Mouse (Mus musculus) MEL (cell line): ENCODE measurements around the gene Skida1. TPM values are rescaled to one million over a fixed set of nuclear protein-coding genes. Genes with fewer than 3 reads are reported as not detected.
A peak's percentile ranks its signal among the peaks of the same experiment; 100 is the strongest.

Experiments used
- DNase-seq: peaks from one replicate; pipeline ENCODE4 v3.0.0; 2011; ENCODE audit warnings: low read depth, low spot score
- H3K27ac ChIP-seq: 2 replicates; pipeline ENCODE4 v1.5.1; 2012; ENCODE audit warnings: low read depth, mild to moderate bottlenecking, control low read depth, low read length, moderate library complexity; ENCODE audit not compliant: control insufficient read depth
- H3K27me3 ChIP-seq, 2 experiments: fragments of 150-350 bp in 1 of 2; sonication (generic) in 1 of 2; 2 replicates each; pipeline ENCODE4 v1.6.1; 2012; ENCODE audit warnings: low read length in 2 of 2, mild to moderate bottlenecking in 2 of 2, improper control_type of control experiment in 1 of 2, moderate library complexity in 1 of 2; ENCODE audit not compliant: insufficient read depth in 2 of 2, control insufficient read depth in 1 of 2
- H3K36me3 ChIP-seq, 2 experiments: 2 replicates each; pipeline ENCODE4 v1.6.1; 2012 to 2014; ENCODE audit warnings: low read length in 2 of 2, improper control_type of control experiment in 1 of 2, inconsistent platforms in 1 of 2, mild to moderate bottlenecking in 1 of 2; ENCODE audit not compliant: insufficient read depth in 2 of 2, control insufficient read depth in 1 of 2
- H3K4me1 ChIP-seq, 2 experiments: fragments of 150-350 bp in 1 of 2; sonication (generic) in 1 of 2; 2 replicates each; pipeline ENCODE4 v1.6.1; 2012; ENCODE audit warnings: low read length in 2 of 2, improper control_type of control experiment in 1 of 2, mild to moderate bottlenecking in 1 of 2; ENCODE audit not compliant: insufficient read depth in 2 of 2, control insufficient read depth in 1 of 2
- H3K4me3 ChIP-seq, 2 experiments: fragments of 150-350 bp in 1 of 2; sonication (generic) in 1 of 2; 2 replicates each; pipeline ENCODE4 v1.5.1; 2012; ENCODE audit warnings: low read depth in 2 of 2, low read length in 2 of 2, mild to moderate bottlenecking in 2 of 2, moderate library complexity in 2 of 2, control low read depth in 1 of 2, improper control_type of control experiment in 1 of 2; ENCODE audit not compliant: control insufficient read depth in 1 of 2, insufficient read depth in 1 of 2
- H3K79me2 ChIP-seq: 2 replicates; pipeline ENCODE4 v1.6.1; 2012; ENCODE audit warnings: mild to moderate bottlenecking, low read length, moderate library complexity; ENCODE audit not compliant: control insufficient read depth, poor library complexity, insufficient read depth
- H3K9ac ChIP-seq: 2 replicates; pipeline ENCODE4 v1.6.1; 2012; ENCODE audit warnings: low read depth, mild to moderate bottlenecking, control low read depth, low read length, moderate library complexity; ENCODE audit not compliant: control insufficient read depth, poor library complexity, severe bottlenecking
- H3K9me3 ChIP-seq: fragments of 150-350 bp; sonication (generic); replicated peaks from 2 replicates; pipeline ENCODE4 v1.6.1; 2012; ENCODE audit warnings: mild to moderate bottlenecking, low read length, improper control_type of control experiment, moderate library complexity; ENCODE audit not compliant: insufficient read depth
- BHLHE40 ChIP-seq: IDR thresholded peaks from 2 replicates; pipeline ENCODE4 v1.6.1; 2012; ENCODE audit warnings: low read depth, mild to moderate bottlenecking, inconsistent platforms, low read length, improper control_type of control experiment, borderline replicate concordance
- CHD1 ChIP-seq: IDR thresholded peaks from 2 replicates; pipeline ENCODE4 v1.6.1; 2012; ENCODE audit warnings: low read depth, mild to moderate bottlenecking, inconsistent platforms, low read length, improper control_type of control experiment
- ETS1 ChIP-seq: IDR thresholded peaks from 2 replicates; pipeline ENCODE4 v1.6.1; 2012; ENCODE audit warnings: low read depth, mild to moderate bottlenecking, inconsistent platforms, low read length, improper control_type of control experiment, moderate library complexity
- GABPA ChIP-seq: IDR thresholded peaks from 2 replicates; pipeline ENCODE4 v1.6.1; 2012; ENCODE audit warnings: low read depth, mild to moderate bottlenecking, inconsistent platforms, low read length, improper control_type of control experiment, moderate library complexity
- MAX ChIP-seq: IDR thresholded peaks from 2 replicates; pipeline ENCODE4 v1.6.1; 2011; ENCODE audit warnings: low read length, improper control_type of control experiment
- MXI1 ChIP-seq: IDR thresholded peaks from 2 replicates; pipeline ENCODE4 v1.6.1; 2011; ENCODE audit warnings: mild to moderate bottlenecking, low read depth, low read length, improper control_type of control experiment
- MYC ChIP-seq: IDR thresholded peaks from 2 replicates; pipeline ENCODE4 v1.6.1; 2011; ENCODE audit warnings: low read depth, mild to moderate bottlenecking, low read length, improper control_type of control experiment, moderate library complexity
- POLR2A ChIP-seq, 2 experiments: IDR thresholded peaks; 2 replicates each; pipeline ENCODE4 v1.6.1; 2011 to 2012; ENCODE audit warnings: low read length in 2 of 2, mild to moderate bottlenecking in 2 of 2, control low read depth in 1 of 2, improper control_type of control experiment in 1 of 2, low read depth in 1 of 2, moderate library complexity in 1 of 2; ENCODE audit not compliant: control insufficient read depth in 1 of 2, insufficient read depth in 1 of 2, poor library complexity in 1 of 2
- POLR2AphosphoS2 ChIP-seq: IDR thresholded peaks from 2 replicates; pipeline ENCODE4 v1.6.1; 2011; ENCODE audit warnings: low read length, improper control_type of control experiment
- RAD21 ChIP-seq: IDR thresholded peaks from 2 replicates; pipeline ENCODE4 v1.6.1; 2011; ENCODE audit warnings: mild to moderate bottlenecking, low read depth, low read length, improper control_type of control experiment
- SIN3A ChIP-seq: IDR thresholded peaks from 2 replicates; pipeline ENCODE4 v1.6.1; 2012; ENCODE audit warnings: low read length, improper control_type of control experiment, inconsistent platforms
- UBTF ChIP-seq: IDR thresholded peaks from 2 replicates; pipeline ENCODE4 v1.6.1; 2012; ENCODE audit warnings: low read depth, mild to moderate bottlenecking, inconsistent platforms, low read length, improper control_type of control experiment, moderate library complexity, borderline replicate concordance; ENCODE audit not compliant: insufficient read depth
- USF1 ChIP-seq: IDR thresholded peaks from 2 replicates; pipeline ENCODE4 v1.6.1; 2014; ENCODE audit warnings: low read depth, mild to moderate bottlenecking, inconsistent platforms, low read length, improper control_type of control experiment, moderate library complexity
- ZMIZ1 ChIP-seq: IDR thresholded peaks from 2 replicates; pipeline ENCODE4 v1.6.1; 2012; ENCODE audit warnings: low read depth, mild to moderate bottlenecking, inconsistent platforms, low read length, improper control_type of control experiment, moderate library complexity
- polyA plus RNA-seq, 2 experiments: library from polyadenylated mRNA; stranded (reverse) in 1 of 2; unstranded in 1 of 2; fragments of >175 nt in 1 of 2; fragments of >200 nt in 1 of 2; gene quantifications; 2 replicates each; pipeline versions ENCODE4 v1.2.1 to v1.2.4; 2012; ENCODE audit warnings: low replicate concordance in 2 of 2, low read depth in 1 of 2; ENCODE audit not compliant: insufficient read length in 2 of 2, insufficient read depth in 1 of 2, missing spikeins in 1 of 2
- total RNA-seq: library from RNA; depleted of rRNA; stranded (reverse); fragments of 300-350 nt; gene quantifications from 2 replicates; pipeline ENCODE4 v1.2.3, GENCODE M21; 2012

Skida1 gene
- total and polyA plus RNA-seq, 3 experiments: 0.12 to 0.88 TPM; not detected in 1

- Histone ChIP-seq H3K9ac (peak overlapping the region; percentile 99), H3K9me3 (no peaks in the 10 kb centered on the region), H3K79me2 (peaks cover 16% of the 10 kb centered on the region; the same call in 1 of the 2 replicates), H3K27me3 (no peaks in the 10 kb centered on the region), H3K4me1 (peaks cover 9 to 13% of the 10 kb centered on the region in 2 experiments; a peak in 3 of 4 replicates), H3K36me3 (peaks cover 0 to 20% of the 10 kb centered on the region in 2 experiments; a peak in 2 of 4 replicates), H3K27ac (peak overlapping the region; percentile 100), H3K4me3 (peak overlapping the region; percentile 74 to 85)
- TF ChIP-seq ZMIZ1 (0 out of 2 replicates have a peak, but pooled peaks have one; percentile 50), RAD21 (no peak), MYC (peak; percentile 31; the same call in 1 of the 2 replicates), SIN3A (peak; percentile 49), MAX (0 out of 2 replicates have a peak, but pooled peaks have one; percentile 16), MXI1 (peak; percentile 44; the same call in 1 of the 2 replicates), USF1 (no peak)
- DNase-seq: no peak
Measured at GRCm38 (mm10) chr2:18058146-18058708, 9.4 kb upstream of the Skida1 start.

GRCm38 (mm10) chr2:18057336-18058145 is 8.7 kb upstream of the Skida1 start:
- TF ChIP-seq SIN3A (peak; percentile 29; the same call in 1 of the 2 replicates), BHLHE40 (0 out of 2 replicates have a peak, but pooled peaks have one; percentile 4), GABPA (no peak), UBTF (0 out of 2 replicates have a peak, but pooled peaks have one; percentile 48), ETS1 (peak; percentile 16; the same call in 1 of the 2 replicates), POLR2A (IDR thresholded peaks at IDR 0.05; ENCODE audit: control insufficient read depth in 1 of 2, insufficient read depth in 1 of 2, low read depth in 1 of 2, low read length in 2 of 2, poor library complexity in 1 of 2) (peak; percentile 32 to 56; a peak in 3 of 4 replicates), MXI1 (peak; percentile 26; the same call in 1 of the 2 replicates), CHD1 (peak; percentile 81; the same call in 1 of the 2 replicates), POLR2AphosphoS2 (no peak)
- TF ChIP-seq, all 39 proteins: peak for 7
- H3K27me3 ChIP-seq: no peaks in the 10 kb centered on the region
- H3K36me3 ChIP-seq: peaks cover 0 to 18% of the 10 kb centered on the region in 2 experiments; a peak in 2 of 4 replicates
- peaks cover 9 to 13% of the 10 kb centered on the region in 2 experiments; a peak in 3 of 4 replicates for H3K4me1 ChIP-seq
- peak overlapping the region; percentile 100 for H3K27ac ChIP-seq
- peak; percentile 74 for DNase-seq
- peak overlapping the region; percentile 99 for H3K9ac ChIP-seq
- H3K4me3 ChIP-seq: peak overlapping the region; percentile 74 to 85
- no peaks in the 10 kb centered on the region for H3K9me3 ChIP-seq
- peaks cover 16% of the 10 kb centered on the region; the same call in 1 of the 2 replicates for H3K79me2 ChIP-seq
